Mouse (Mus musculus) right cerebral cortex, postnatal 10 days (tissue): Measurements from ENCODE around the gene Bricd5.
"Not testable (repeated sequence)": the region's sequence is repeated elsewhere in the genome, so short reads cannot be mapped to it uniquely, and the experiment has no call there.

ENCODE experiments used
- DNase-seq, 2 experiments: peaks; one replicate each; pipeline ENCODE4 v3.0.0; 2021; ENCODE audit warnings: low spot score in 2 of 2

Bricd5 gene

DNA sequence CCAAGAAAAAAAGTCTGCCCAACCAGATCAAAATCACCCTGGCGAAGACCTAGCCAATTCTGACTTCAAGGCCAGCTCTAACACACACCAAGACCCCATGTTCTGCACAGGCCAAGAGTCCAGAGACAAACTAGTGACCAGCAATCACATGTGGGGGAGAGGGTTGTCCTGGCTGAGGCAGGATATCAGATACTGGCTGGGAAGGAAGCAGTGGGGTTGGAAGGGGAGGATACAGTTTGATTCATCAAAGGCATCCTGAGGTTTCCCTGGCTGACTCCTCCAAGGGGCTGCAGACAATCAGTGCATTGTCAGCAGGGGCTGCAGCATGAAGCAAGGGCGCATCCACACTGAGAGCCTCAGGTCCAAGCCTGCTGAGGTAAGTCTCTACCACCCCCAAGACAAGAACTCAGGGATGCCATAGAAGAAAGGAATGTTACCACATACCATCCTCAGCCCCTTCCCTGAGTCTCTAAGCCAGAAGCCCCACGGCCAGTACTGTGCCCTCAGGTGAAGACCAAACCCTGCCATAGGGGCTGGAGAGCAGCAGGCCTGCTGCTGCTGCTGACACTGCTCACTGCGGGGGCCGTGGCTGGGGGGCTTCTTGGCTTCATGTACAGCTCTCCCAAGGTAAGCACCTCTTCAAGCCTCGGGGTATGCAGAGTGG, at the start of gene Bricd5:
Bricd5 (plus strand) TSS at position 273 of the 664 bp plus-strand sequence.
- no peak for DNase-seq

DNA sequence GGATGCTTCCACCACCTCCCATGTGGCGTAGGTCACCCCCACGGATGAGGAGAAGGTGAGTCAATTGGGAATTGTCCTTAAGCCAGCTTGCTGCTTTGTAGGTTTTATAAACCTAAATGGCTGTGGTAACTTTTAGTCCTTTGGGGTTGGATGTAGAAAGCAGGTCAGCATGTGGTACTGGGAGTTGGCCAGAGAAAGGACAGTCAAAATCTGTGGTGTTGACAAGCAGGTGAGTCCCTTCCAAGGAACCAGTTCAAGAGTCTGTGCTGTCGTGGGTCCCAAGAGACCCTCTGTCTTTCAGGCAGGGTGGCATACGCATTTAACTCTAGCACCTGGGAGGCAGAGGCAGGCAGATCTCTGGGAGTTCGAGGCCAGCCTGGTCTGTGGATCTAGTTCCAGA, 49.2 kb upstream of the Bricd5 start:
- DNase-seq = no peak

DNA sequence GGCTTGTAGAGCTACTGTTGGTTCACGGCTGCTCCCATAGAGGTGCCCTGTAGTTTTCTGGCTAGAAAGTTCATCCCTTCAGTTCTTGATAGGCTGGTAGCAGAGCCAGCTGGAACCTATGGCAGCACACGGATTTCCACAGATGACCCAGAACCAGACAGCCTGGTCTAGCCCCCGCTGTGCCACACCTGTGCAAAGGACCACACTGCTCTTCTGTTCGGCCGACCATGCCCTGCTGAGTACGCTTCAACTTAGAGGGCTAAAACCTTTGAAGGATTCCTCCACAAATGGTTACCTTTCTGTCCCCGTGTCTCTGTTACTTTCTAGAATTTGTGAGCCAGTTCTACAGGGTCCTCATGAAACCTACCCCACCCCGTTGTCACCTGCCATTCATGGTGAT, 48.4 kb upstream of the Bricd5 start:
- not testable (repeated sequence) for DNase-seq

DNA sequence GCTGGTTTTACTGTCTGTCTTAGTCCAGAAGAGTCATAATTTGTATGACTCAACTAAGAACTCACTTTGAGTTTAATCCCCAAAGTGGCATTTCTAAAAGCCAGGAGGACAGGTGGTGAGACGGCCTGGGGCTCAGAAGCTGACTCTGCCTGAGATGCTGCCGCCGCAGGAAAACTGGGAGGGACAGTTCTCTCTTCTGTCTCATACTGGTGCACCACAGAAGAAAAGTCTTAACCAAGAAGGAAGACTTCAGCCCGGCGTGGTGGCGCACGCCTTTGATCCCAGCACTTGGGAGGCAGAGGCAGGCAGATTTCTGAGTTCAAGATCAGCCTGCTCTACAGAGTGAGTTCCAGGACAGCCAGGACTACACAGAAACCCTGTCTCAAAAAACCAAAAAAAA, 47.8 kb upstream of the Bricd5 start:
- DNase-seq = no peak

DNA sequence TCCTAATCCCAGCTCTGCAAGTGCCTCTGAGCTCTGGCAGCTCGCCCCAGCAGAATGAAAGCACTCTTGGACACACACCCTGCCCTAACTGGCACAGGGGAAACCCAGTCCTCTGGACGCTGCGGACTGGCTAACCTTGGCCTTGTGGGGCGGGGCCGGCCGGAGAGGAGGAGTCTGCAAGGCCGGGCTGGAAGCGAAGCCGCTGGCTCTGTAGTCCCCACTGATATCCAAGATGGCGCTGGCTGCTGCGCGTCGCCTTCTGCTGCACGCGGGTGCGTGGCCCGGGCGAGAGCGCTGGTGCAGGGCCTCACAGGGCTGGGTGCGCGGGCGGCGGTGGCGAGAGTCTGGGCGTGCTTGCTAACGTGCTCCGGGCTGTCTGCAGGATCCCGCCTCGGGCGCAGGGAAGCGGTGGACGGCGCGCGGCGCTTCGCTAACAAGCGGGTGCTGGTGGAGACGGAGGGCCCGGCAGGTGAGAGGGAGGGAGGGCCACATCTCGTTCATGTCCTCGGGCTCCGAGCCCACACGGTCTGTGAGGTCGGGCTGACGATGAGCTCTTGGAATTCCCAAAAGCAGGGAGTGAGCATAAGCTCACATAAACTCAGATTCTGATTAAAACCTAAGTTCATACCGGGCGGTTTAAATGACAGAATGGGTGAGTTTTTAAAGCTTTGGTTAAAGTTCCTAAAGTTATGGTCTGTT, 47.1 kb upstream of the Bricd5 start, which contains the start of gene Eci1:
Eci1 (plus strand) TSS at position 171 of the 699 bp plus-strand sequence.
- DNase-seq = peak; percentile 94 to 95

DNA sequence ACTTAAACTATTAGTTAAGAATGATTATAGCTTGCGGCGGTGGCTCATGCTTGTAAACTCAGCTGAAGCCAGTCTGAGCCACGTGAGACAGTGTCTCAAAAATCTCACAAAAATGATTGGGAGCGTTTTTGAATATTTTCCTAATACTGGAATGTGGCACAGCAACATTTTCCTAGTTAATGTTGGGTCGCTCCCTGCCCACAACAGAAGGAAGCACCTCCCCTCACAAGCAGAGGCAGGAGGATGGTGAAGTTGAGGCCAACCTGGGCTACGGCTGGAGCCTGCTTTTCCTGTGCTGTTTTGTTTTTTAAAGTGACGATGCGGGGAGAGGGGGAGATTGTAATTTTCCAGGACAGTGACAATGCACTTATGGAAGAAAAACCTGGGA, 46.5 kb upstream of the Bricd5 start:
- no peak for DNase-seq

DNA sequence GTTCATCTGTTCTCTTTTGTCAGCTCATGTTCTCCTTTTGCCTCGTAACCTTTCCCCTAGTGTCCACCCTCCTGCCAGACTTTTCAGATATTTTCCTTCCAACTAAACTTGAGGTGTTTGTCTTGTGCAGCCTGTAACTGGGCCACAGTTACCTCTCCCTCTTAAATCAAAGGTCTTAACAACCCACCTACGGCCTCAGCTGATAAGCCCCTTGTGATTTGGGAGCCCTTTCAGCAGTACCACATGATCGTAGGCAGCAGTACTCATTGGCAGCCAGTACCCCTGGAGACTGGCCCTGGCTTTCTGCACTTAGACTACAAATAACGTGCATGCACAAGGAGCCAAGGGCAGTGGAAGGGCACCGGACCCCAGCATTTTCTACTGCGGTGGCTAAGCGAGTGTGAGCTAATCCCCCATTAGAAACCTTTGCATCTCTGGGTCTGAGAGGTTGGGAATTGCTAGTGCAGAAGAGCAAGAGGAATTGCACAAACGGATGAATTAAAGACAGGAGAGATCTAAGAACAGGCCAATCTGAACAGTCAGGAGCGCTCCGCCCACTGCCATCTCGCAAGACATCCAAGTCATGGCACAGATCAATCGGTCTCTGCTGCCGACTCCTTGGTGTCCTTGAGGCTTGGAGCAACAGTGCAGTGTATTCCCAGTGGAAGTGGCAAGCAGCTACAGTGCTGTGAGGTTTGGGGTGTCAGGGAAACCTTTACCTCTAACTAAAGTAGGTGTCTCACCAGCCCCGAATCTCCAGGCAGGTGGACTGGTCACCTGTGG, 44.3 kb upstream of the Bricd5 start:
- DNase-seq = no peak

DNA sequence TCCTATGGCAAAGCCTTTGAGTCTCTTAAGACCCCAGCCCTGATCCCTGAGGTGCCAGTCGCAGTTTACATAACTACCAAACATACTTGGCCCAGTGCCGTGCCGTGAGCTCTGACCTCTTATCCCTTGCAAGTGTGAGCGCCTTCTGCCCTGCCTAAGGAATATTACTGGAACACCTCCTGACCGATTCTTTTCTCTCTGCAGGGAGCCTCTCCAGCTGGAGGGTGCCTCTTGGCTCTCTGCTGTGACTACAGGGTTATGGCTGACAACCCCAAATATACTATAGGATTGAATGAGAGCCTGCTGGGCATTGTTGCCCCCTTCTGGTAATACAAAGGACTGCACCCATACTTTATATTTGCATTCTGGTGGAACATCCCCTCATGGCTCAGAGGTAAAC, 36.7 kb upstream of the Bricd5 start:
- peak in 1 of 2 experiments; percentile 34 for DNase-seq

DNA sequence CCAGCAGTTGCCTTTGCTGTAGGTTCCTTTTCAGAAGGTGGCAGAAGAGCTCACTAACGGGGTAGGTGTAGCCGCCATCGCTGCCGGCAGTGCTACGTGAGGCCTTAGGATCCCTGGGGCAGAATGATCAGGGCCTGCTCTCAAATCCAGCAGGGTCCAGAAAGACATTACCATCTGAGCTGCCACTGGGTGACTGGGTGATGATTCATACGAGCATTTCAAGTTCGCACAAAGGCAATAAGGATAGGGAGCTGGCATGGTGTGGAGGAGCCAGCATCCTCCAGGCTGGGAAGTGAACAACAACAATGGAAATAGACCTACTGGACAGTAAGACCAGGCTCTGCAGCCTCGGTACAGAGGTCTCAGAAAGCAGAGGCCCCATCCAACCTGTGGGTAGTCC, 33.3 kb upstream of the Bricd5 start:
- DNase-seq = peak in 1 of 2 experiments; percentile 16

DNA sequence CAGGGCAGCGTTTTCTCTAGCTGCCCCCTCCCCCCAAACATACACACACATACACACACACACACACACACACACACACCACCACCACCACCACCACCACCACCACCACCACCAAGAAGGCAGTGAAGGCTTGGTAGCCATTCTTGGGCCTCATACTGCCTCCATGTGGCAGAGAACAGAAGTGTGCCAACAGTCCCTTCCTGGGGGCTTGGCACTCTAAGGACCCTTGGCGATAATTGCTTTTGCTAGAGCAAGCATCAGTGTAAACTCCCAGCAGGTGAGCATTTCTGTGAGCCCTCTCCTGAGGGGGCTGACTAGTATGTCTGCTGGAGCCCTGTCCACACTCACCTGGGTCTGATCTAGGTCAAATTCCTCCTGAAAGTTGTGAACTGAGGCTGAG, 32.5 kb upstream of the Bricd5 start:
- peak in 1 of 2 experiments; percentile 28 for DNase-seq

DNA sequence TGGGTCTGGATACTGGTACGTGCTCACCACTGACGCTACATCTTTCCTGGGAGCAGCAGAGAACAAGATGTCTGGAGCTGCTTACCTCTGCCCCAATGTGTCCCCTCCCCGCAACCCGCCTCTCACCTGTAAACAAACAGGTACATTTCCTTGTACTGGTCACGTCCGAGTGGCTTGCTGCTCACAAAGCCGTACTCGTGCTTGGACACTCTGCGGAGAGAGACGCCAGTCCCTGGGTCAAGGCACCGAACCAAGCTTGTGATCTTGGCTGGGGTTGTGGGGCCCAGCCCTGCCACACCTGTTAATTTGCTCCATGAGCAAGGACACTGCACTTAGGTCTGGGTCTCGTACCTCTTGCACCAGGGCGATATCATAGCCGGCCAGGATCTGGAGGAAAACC, 31.6 kb upstream of the Bricd5 start:
- no peak for DNase-seq

DNA sequence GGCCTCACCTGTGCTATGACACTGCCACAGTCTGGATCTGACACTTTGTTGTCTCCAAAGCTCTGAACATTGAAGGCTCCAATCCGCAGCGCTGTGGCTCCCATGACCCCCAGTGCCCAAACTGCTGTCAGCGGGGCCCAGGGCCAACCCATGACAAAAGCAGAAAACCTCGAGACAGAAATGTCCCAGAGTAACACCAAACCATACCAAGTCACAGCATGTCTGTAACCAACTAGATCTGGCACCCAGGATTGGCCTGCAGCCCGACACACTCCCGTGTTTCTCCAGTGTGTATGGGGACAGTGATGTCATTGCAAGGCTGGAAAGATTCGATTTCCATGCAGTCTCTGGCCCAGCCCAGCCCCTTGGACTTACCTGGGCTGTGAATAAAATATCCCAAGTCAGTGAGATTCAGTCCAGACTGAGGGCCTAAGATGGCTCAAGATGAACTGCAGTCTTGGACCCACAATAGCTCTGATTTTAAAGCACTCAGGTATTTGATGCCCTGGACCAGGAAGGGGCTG, 31.0 kb upstream of the Bricd5 start, which contains the start of gene Dnase1l2:
Dnase1l2 (minus strand) TSS at position 474 of the 524 bp plus-strand sequence.
- DNase-seq = no peak

DNA sequence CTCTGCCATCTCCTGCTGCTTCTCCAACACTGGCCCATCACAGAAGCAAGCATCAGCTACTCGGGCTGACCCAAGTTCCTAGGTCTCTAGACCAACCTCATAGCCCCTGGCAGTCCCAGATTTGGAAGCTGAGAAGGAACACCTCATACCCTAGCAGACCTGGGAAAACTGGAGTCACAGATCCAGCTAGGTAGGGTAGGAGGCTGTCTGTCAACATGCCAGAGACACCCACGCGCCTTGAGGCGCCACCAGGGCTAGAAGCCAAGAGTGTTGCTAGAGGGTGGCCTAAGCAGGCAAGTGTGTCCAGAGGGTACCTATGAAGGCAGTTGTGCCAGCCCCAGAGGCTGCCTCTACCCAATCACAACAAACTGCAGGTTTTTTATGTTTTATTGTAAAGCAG, 30.3 kb upstream of the Bricd5 start:
- no peak for DNase-seq

DNA sequence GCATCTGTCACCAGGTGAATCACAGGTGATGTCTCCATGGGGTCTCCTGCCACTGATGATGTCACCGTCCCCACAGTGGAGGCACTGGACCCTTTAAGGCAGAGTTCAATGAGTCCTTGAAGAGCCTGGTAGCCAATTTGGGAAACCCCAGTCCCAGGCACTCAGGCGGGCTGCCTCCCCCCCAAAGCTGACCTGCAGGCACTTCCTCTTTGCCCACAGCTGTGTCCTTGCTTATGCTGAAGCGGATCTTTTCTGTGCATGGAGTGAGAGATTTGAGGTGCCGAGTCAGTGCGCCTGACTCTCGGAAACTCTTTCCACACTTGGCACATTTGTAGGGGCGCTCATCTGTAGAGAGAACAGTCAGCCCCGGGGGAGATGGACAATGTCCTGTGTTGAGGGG, 27.1 kb upstream of the Bricd5 start:
- peak in 1 of 2 experiments; percentile 24 for DNase-seq

DNA sequence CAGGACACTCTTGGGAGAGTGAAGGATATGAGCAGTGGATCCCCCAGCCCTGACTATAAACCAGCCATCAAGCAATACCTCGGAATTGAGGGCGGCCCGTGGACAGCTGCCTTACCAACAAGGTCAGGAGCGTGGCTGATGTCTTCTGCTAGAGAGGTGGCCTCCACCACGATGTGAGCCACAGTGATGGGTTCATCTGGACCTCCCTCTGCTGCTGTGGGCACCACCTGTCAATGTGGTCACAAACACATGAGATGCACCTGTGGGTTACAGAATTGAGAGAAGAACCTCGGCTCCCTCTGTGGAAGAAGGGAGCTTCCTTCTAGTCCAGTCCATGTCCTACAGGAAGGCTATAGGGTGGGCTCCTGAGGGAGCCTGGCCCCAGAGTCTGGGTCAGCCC, 24.2 kb upstream of the Bricd5 start:
- DNase-seq = peak in 1 of 2 experiments; percentile 13

DNA sequence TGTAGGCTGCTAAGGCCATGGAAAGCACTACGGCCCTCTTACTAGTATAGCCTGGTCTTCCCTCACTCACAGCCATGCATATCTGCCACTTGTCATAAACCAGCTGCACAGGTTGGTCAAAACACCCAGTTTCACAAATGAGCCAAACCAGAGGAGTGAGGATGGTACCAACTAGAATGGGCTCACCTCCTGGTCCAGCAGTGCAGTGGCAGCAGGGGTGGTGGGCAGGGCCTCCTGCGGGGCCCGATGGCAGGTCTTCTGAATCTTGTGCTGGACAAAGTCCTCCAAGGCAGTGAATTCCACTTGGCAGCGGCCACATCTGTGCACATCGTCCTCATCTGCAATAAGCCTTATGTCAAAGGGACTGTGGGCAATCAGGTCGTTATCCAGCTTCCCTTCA, 22.5 kb upstream of the Bricd5 start:
- peak in 1 of 2 experiments; percentile 17 for DNase-seq

DNA sequence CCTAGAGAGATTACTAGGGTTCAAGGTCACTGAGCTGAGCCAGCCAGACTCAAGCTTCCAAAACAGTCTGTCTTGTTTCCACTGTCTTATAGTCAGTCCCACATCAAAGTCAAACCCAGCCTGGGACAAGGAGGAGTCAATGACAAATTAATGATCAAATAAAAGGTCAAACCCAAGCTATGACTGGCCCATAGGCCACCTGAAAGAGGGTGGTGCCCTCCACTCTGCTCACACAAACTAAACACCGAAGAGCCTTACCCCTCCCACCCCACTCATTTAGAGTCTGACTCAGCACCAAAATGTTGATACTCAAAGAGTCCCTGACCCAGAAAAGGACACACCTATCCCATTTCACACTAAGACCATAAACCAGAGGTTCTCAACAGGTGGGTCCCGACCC, 20.3 kb upstream of the Bricd5 start:
- DNase-seq = peak in 1 of 2 experiments; percentile 20

DNA sequence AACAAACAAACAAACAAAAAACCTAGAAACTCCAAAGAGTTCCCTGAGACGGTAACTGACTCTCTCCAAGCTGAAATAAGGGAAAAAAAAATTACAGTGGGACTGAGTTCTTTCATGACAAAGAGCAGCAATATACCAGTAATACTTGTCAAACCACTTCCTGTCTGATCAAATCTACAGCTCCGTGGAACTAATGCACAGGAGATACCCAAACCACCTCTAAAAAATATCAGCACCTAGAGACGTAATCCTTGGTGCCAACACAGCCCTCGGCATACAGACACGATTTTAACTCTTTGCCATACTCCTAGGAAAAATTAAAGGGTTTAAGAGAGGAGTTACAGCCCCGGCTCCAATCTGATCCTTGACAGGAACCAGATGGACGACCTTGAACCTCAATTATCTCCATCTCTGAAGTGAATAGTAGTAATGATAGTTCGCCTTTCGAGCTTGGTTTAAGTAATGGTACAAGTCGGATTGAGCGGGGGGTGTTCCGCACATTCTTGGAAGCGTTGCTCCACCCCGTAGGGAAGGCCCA, 19.4 kb upstream of the Bricd5 start:
- DNase-seq = no peak

DNA sequence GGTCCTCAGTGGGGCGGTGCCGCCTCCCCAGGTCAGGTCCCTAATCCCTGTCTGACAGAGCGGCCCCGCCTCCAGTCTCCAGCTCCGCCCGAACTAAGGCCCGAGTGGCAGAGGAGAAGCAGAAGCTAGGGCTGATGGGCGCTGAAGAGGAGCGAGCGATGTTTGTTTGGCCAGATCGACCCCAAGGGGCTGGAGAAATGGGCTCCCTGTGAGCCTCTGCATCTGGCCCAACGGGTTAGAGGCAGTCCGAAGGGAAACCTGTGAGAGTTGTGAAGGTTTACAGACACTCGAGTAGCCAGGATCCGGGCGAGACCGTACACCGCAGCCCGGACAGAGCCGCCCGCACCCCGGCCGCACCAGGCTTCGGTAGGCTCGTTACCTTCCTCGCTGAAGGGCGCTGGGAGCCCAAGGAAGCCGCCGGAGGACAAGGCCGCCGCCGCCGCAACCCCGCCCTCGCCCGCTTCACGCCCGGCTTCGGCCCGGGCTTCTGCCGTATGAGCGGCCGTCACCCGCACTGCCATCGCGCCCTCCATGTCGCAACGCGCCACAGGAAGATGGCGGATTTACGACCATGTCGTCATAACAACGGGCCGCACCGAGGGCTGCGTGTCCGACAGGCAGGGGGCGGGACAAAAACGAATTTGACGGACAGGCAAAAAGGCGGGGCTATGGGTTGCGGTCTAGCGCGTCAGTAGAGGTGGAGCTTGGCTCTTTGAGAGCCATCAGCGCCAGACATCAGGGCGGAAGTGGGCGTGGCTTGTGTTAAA, 18.7 kb upstream of the Bricd5 start:
- peak; percentile 99 for DNase-seq

DNA sequence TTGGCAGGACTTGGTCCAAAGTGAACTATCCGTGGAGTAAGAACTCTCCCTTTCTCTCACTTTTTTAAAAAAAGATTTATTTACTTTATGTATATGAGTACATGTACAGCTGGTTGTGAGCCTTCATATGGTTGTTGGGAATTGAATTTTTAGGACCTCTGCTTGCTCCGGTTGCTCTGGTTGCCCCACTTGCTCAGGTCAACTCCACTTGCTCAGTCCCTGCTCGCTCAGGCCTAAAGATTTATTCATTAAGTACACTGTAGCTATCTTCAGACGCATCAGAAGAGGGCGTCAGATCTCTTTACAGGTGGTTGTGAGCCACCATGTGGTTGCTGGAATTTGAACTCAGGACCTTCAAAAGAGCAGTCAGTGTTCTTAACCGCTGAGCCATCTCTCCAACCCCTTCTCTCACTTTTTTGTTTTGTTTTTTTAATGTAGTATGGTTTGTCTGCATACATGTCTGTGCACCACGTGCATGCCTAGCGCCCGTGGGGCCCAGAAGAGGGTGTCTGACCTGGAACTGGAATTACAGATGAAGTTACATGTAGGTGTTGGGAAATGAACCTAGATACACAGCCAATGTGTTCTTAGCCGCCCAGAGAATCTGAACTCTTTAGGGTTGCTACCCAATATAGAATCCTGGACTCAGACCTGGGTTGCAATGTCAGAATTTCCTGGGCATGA, 18.0 kb upstream of the Bricd5 start:
- DNase-seq = peak; percentile 23 to 43

DNA sequence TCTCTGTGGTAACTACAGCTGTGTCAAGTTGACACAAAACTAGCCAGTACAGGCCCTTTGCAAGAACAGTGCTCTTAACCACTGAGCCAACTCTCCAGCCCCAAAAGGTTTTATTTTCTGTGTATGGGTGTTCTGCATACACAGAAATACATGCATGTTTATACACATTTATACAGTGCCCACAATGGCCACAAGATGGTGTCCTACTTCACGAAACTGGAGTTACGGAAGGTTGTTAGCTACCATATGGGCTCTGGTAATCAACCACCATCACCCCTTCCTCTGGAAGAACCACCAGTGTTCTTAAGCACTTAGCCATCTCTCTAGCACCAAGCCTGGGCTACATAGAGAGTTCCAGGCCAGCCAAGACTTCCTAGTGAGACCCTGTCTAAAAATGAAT, 12.1 kb upstream of the Bricd5 start:
- DNase-seq = peak in 1 of 2 experiments; percentile 23
